Mouse (Mus musculus) left cerebral cortex, adult 18-20 months (tissue): ENCODE results near the gene Cnpy2. TPM values are rescaled to one million over a fixed set of nuclear protein-coding genes. Genes with fewer than 3 reads are reported as not detected.
"Not testable (repeated sequence)": the region's sequence is repeated elsewhere in the genome, so short reads cannot be mapped to it uniquely, and the experiment has no call there.

Experiments
- DNase-seq, 2 experiments: peaks; one replicate each; pipeline ENCODE4 v3.0.0; 2021 to 2022; ENCODE audit warnings: low spot score in 2 of 2, mixed read lengths in 1 of 2
- total RNA-seq, 2 experiments: library from RNA; stranded (reverse); gene quantifications; 2 replicates each; pipeline ENCODE4 v1.2.3; 2021

The Cnpy2 gene
- total RNA-seq, 2 experiments from 2014 or later, result 65.8 to 68.7 TPM

DNA sequence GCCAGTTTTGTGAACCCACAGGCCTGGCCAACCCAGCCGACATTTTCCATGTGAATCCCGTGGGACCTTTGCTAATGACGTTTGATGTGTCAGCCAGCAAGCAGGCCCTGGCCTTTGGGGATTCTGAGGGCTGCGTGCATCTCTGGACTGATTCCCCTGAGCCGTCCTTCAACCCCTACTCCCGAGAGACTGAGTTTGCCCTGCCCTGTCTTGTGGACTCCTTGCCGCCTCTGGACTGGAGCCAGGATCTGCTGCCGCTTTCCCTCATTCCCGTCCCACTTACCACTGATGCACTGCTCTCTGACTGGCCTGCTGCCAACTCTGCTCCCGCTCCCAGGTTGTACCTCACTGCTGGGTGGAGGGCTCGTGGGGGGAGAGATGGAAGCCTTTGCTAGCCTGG, 12.1 kb upstream of the Cnpy2 start:
- peak in 1 of 2 experiments; percentile 21 for DNase-seq

DNA sequence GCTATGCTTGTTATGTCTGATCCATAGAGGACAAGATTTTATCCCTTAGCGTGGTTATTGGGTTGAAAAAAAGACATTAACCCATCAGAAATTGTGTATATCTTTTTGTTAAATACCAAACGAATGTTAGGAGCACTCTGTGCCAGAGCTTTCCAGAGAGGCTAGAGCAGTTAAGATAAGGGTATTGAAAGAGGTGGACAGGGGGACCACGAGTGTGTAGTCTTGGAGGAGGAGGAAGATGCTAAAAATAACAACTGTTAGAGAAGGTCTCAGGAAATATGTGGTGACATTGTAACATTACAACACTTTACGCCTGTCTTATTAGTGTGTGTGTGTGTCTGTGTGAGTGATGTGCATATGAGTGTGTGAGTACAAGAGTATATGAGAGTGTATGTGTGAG, 11.4 kb upstream of the Cnpy2 start:
- no peak for DNase-seq

DNA sequence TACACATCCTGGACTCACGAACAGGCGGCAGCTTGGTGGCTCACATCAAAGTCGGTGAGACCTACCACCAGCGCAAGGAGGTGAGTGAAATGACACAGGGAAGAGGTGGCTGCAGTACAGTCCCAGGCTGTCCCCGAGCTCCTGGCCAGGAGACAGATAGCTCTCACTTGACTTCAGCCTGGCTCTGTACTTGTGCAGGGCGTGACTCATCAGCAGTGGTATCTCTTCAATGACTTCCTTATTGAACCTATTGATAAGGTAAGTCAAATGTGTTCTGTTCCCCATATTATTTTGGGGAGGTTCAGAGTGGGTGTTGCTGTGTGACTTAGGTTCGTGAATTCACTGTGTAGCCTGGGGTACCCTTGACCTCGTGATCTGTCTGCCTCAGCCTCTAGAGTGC, 6.7 kb upstream of the Cnpy2 start:
- DNase-seq, result no peak

DNA sequence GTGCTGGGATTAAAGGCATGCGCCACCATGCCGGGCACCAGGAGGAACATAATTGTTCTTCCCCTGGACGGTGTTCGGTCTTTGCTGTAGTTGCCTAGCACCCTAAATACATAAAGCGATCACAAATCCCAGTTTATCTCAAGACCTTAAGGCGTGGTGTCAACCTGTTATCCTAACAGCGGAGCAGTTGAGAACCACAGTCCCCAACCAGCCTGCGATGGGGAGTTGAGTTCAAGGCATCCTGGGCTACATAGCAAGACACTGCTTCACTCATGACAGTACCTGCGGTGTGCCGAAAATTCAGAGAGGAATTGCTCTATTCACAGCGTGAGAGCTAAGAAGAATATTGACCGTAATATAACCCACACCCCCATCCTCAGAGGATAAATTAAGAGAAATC, 618 bp upstream of the Cnpy2 start:
- DNase-seq, result no peak

DNA sequence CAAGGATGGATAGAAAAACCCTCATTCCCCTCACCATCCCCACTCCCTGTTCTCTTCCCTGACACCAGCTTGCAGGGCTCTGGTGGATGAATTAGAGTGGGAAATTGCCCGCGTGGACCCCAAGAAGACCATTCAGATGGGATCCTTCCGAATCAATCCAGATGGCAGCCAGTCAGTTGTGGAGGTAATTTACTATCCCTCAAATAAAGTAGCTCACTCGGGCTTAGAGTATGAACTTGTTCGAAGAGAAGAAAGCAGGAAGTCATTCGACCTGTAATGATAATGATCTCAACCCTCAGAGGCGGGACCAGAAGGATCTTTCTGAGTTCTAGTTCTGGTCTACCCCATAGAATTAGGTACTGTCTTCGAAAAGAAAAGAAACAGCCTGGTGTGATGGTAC, 1.3 kb downstream of the Cnpy2 start:
- DNase-seq, result no peak

DNA sequence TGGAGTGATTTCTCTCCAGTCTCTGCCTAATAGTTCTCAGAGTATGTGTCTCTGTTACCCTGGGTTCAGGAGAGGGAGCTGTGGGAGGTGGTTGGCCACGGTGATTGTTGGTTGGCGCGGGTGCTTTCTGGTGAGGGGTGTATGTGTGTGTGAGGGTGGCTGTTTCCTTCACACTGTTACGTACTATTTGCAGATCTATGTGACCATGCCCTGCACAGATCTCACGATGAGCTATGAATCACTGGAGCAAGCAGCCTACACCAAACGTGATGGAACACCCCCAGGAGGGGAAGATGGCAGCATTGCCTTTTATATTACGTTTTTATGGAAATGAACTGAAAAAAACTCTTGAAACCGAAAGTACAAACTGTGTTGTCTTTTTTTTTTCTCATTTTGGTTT, 4.6 kb downstream of the Cnpy2 start:
- peak; percentile 17 to 27 for DNase-seq

DNA sequence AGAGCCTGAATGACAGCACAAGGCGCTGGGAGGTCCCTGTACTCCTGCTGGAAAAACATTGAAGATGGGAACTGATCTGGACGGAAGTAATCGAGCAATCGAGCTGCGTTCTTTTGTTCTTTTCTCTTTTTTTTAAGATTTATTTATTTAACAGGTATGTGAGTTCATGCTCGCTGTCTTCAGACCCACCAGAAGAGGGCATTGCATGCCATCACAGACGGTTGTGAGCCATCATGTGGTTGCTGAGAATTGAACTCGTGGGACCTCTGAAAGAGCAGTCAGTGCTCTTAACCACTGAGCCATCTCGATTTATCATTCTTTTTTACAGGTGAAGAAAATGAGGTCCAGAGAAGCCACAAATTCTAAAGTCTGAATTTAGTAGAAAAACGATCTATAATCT, 5.4 kb downstream of the Cnpy2 start:
- no peak for DNase-seq

DNA sequence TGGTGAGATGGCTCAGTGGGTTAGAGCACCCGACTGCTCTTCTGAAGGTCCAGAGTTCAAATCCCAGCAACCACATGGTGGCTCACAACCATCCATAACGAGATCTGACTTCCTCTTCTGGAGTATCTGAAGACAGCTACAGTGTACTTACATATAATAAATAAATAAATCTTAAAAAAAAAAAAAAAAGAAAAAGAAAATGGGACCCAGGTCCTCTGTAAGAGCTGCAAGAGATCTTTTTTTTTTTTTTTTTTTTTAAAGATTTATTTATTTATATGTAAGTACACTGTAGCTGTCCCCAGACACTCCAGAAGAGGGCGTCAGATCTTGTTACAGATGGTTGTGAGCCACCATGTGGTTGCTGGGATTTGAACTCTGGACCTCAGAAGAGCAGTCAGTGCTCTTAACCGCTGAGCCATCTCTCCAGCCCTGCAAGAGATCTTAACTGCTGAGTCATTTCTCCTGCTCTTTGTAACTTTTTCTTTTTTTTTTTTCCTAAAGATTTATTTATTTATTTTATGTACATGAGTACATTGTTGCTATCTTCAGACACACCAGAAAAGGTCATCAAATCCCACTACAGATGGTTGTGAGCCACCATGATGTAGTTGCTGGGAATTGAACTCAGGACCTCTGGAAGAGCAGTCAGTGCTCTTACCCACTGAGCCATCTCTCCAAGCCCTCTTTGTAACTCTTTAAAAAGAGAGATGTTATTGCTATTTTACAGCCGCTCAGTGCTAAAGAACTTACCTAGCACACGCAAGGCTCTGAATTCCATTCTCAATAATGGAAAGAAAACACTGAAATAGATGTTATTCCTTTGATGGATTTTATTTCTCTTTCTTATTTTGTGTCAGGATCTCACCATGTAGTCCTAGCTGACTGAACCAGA, 10.3 kb downstream of the Cnpy2 start:
- not testable (repeated sequence) for DNase-seq

DNA sequence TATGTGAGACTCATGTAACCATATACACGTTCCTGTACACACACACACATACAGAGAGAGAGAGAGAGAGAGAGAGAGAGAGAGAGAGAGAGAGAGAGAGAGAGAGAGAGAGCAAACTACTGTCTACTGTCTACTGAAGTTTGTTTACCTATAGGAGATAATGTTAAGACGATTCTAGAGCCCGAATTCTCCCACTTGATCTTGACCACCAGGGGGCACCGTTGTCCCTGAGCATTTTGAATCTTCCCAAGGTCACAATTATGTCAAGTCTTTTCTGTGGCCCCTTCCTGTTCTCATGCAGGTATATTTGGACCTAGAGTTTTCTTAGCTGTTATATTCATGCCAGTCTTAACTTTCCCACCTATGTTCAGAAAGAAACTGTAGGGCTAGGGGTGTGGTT, 13.3 kb downstream of the Cnpy2 start:
- DNase-seq, result peak; percentile 69 to 77

DNA sequence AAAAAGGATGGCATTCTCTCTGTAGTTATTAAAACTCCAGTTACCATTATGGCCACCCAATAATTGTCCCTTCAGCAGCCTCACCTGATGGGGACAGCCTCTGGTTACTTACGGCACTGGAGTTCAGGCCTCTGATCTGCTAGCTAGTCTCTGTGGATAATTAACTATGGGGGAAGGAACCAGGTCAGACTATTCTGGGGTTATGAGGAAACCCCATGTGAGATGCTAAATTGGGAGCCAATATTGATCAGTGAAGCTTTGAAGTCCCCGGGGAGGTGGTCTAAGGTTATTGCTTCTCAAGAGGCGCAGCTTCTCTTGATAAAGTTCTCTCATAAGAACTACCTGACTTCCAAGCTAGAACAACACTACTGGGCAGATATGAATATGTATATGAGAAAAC, 13.9 kb downstream of the Cnpy2 start:
- DNase-seq, result no peak

DNA sequence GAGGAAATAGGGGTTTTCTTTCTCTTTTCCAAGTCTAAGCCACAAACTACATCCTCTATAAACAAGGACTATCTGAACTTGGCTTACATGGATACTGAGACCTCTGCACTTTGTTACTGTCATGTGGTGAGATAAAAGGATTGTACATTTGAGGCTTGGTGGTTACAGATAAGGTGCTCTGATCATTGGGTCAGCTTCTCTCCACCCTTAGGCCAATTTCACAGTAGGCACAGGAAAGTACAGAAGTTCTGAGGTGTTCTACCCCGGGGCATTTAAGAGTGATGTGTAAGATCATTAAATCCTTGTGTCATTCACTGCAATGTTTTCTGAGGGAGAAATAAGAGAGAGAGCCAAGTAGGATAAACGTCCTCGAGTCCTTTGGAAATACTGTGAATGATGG, 14.3 kb downstream of the Cnpy2 start:
- DNase-seq, result no peak

DNA sequence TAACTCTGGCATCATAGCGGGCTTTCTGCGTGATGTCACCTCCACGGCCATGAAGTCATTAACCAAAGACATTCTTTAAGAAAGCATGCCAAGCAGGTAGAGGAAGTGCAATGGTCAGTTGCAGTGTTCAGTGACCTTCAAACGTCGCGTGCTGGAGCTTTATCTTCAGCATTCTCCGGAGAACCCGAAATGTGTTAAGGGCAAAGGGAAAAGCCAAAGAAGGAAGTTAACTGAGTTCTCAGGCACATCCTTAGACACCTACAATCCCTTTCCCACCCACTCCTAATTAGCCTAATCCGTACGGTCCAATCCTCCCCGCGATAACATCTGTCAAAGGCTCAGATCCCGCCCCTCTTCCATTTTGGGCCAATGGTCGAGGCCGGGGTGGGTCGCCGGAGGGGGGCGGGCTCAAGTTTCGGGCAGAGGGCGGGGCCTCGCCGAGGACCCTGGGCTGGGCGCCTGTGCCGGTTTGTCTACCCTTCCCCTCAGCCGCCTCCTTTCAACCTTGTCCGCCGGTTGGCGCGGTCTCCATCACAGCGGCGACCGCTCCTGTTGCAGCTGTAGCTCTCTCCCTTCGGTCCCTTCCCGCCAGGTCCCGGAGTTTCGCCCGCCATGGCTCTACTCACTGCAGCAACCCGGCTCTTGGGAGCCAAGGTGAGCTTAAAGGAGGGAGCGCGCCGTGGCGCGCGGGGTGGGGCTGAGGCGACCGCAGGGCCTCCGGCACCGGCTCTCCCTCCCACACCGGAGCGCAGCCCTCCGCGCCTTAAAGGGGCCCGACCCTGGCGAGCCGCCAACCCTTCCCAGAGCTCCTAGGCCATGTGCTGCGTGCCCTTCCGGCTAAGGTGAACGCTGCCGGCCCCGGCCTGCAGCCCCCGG, 15.3 kb downstream of the Cnpy2 start, which contains the start of gene Cs:
Cs (plus strand) TSS at position 429 of the 876 bp plus-strand sequence.
- DNase-seq, result peak; percentile 94 to 95

DNA sequence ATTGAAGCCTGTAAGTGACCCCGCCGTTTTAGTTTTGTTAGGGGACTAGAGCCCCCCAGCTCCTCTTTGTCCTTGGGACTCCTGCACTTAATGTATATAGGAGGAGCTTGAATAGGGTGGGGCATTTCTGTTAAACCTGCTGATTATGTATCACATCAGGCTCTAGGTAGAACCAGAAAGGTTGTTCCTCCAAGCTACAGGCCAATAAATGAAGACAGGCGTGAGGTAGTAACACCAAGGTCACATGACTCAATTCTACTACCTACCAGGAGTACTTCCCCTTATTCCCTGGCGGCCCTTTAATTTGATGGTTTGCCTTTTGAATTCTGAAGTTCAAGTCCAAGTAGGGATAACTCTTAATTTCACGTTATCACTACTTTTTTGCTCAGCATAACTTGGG, 16.2 kb downstream of the Cnpy2 start:
- no peak for DNase-seq

DNA sequence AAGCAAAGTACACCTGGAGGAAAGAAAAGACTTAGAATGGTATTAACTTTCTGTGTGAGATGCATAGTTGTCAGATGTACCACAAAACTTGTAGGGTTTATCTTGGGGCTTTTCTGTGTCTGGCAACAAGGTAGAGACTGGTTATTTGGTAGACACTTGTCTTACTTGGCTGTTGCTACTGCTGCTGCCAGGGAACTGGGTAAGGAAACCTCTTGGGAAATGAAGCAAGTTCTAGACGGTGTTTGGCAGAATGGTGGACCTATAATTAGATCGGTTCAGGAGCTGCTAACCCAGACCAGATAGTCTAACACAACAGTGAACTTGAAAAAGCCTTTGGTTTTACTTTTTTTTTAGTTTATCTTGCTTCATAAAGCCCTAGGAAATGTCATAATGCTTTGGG, 16.7 kb downstream of the Cnpy2 start:
- DNase-seq, result no peak

DNA sequence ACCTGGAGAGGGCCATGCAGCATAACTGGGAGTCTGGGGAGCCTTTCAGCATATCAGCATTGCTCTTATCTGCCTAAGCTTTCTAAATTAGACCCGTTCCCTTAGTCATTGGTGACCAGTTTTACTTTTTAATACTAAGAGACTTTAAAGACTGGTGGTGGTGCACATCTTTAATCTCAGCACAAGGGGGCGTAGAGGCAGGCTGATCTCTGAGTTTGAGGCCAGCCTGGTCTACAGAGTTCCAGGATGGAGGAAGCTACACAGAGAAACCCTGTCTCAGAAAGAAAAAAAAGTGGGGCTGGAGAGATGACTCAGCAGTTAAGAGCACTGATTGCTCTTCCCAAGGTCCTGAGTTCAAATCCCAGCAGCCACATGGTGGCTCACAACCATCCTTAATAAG, 18.0 kb downstream of the Cnpy2 start:
- DNase-seq, result no peak

DNA sequence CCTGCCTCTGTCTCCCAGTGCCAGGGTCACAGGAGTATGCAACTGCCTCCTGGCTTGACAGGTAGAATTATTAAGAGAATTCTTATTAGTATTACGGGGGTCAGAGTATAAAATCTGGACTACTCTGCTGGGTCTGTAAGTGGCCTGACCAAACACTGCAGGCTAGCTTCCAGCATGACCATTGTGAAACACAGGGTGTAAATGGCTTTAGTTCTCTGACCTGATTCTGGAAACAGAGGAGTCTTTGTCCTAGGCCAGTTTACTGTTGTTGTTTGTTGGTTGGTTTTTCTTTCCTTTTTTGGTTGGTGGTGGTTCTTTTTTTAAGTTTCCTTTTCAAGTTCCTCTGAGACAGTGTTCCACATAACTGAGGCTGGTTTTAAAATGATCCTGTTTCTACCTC, 21.2 kb downstream of the Cnpy2 start:
- DNase-seq, result no peak

DNA sequence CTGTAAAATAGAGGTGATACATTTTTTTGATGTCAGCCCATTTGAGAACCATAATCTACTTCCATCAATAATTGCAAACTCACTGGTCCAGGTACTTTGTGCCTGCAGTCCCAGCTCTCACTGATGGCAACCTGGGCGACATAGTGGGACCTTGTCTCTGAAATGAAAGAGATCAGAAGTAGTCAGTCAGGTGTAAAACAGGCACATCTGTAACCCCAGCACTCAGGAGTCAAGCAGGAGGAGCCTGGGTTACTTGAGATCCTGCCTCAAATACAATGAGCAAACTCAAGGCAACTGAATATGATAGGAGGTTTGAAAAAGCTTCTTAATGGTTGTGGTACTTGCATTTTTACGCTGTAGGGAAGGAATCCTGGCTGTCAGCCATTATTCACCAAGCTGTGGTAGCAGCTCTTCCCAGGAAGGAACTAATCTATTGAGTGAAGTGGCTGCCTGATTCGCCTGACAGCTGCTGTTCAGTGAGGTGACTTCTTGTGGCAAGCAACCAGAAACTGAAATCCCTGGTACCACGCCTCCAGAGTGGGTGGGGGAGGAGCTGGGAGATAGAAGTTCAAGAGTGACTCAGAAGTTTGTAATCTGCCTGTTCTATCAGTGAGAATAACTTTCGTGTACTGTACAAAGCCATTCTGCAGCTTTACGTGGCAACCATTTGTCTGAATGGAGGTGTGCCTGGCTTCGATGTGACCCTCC, 22.5 kb downstream of the Cnpy2 start:
- DNase-seq, result peak; percentile 59 to 66

DNA sequence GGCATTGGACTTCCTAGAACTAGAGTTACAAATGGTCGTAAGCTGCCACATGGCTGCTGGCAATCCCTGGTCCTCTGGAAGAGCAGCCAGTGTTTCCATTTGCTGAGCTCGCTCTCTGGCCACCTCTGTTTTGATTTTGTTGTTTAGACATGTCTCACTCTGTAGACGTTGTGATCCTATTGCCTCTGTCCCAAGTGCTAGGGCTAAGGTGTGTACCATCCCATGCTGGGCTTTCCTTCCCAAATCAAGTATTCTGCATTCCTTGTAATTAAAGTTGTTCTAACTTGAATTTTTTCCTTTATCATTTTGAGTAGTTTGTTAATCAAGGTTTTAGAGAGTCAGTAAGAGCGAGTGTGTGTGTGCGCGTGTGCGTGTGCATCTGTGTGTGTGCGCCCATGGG, 25.3 kb downstream of the Cnpy2 start:
- DNase-seq, result no peak

DNA sequence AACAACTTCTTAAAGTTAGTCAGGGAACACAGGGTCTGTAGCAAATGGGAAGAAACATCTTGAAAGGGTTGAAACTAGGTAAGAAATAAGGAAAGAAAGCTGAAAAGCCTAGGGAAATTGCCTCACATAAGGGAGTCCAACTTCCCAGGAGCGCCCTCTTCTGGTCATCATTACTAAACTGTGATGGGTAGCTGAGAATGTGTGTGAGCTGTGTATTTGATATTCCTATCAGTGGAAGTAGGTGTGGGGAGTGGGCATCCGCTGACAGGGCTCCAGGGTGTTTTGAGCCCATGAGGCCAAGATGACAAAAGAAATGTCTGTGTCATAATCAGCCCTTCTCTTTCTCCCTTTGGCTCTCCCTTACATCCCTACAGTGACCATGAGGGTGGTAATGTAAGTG, 36.5 kb downstream of the Cnpy2 start:
- DNase-seq, result peak; percentile 49 to 76

DNA sequence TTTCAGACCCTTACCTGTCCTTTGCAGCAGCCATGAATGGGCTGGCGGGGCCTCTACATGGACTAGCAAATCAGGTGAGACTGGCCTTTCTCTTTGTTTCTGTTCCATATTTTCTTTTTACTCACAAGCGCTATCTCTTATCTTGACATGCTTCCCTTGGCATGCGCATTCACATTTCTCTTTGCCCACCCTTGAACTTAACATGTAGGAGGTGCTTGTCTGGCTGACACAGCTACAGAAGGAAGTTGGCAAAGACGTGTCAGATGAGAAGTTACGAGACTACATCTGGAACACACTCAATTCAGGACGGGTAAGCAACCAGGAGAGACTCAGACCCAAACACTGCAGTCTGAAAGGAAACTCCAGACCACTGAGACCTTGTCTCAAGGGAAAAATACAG, 37.0 kb downstream of the Cnpy2 start:
- no peak for DNase-seq

DNA sequence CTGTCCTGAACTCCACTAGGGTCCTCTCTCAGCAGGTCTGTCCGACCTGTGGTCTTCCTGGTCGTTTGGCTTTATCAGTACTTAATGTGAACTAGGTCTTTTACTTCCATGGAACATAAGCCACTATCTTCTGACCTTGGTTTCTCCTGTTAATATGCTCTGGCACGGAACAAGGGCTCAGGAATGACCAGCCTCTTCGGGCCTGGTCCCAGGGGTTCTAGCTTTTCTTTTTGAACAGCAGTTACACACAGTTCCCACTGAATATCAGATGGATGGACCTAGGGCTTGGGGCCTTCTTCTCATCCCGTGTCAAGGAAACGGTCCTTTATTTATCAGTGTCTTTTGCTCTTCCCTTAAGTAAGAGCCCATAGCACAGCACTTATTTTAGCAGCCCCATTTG, 39.6 kb downstream of the Cnpy2 start:
- DNase-seq, result no peak

DNA sequence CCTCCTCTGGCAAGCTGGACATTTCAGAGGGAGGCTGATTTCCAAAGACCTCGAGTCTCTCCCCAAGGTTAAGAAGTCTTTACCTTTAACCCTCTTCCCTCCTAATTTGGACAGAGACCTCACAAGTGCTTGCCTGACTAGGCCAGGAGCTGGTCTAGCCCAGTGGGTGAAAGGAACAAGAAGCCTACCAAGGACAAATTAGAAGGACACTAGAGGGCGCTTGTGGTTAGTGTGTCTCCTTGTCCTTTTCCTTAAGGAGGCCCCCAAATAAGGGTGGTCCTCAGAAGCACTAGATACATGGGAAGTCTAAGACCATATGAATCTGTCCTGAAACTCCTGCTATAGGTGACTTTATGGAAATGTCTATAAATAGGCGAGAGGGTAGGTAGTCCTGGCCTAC, 40.3 kb downstream of the Cnpy2 start:
- peak in 1 of 2 experiments; percentile 22 for DNase-seq
